Mouse (Mus musculus) NIH3T3 (cell line): ENCODE results near the gene Cdk2ap1.
"Not testable (repeated sequence)": the region's sequence is repeated elsewhere in the genome, so short reads cannot be mapped to it uniquely, and the experiment has no call there.

Source experiments
- DNase-seq: peaks from one replicate; pipeline ENCODE4 v3.0.0-alpha.2; 2012; ENCODE audit warnings: low read depth

Cdk2ap1 gene

GRCm38 (mm10) chr5:124362982-124363381, at the start of gene Cdk2ap1:
Gene Cdk2ap1, minus strand, starts transcription at chr5:124363082.
- not testable (repeated sequence) for DNase-seq

GRCm38 (mm10) chr5:124412163-124412562, 49.3 kb upstream of the Cdk2ap1 start:
- no peak for DNase-seq

GRCm38 (mm10) chr5:124410808-124411207, 47.9 kb upstream of the Cdk2ap1 start:
- peak; percentile 24 for DNase-seq

GRCm38 (mm10) chr5:124393726-124394125, 30.8 kb upstream of the Cdk2ap1 start:
- no peak for DNase-seq

GRCm38 (mm10) chr5:124392412-124392811, 29.5 kb upstream of the Cdk2ap1 start:
- no peak for DNase-seq

GRCm38 (mm10) chr5:124387932-124388331, 25.1 kb upstream of the Cdk2ap1 start:
- peak; percentile 47 for DNase-seq

- no peak for DNase-seq
Observed at GRCm38 (mm10) chr5:124380121-124380520, 17.2 kb upstream of the Cdk2ap1 start.

- DNase-seq = peak; percentile 60
Observed at GRCm38 (mm10) chr5:124377149-124377548, 14.3 kb upstream of the Cdk2ap1 start.

GRCm38 (mm10) chr5:124376401-124376800, 13.5 kb upstream of the Cdk2ap1 start:
- DNase-seq = peak; percentile 45

- no peak for DNase-seq
Observed at GRCm38 (mm10) chr5:124374298-124374697, 11.4 kb upstream of the Cdk2ap1 start.

GRCm38 (mm10) chr5:124366721-124367120, 3.8 kb upstream of the Cdk2ap1 start:
- DNase-seq = no peak

GRCm38 (mm10) chr5:124365754-124366153, 2.9 kb upstream of the Cdk2ap1 start:
- DNase-seq = no peak

GRCm38 (mm10) chr5:124364173-124364918, 1.5 kb upstream of the Cdk2ap1 start:
- no peak for DNase-seq

- DNase-seq = peak; percentile 42
Observed at GRCm38 (mm10) chr5:124359641-124360040, 3.2 kb downstream of the Cdk2ap1 start.

- DNase-seq = no peak
Observed at GRCm38 (mm10) chr5:124356695-124357094, 6.2 kb downstream of the Cdk2ap1 start.

GRCm38 (mm10) chr5:124355425-124355959, 7.4 kb downstream of the Cdk2ap1 start:
- no peak for DNase-seq

GRCm38 (mm10) chr5:124354574-124355424, 8.1 kb downstream of the Cdk2ap1 start:
- peak; percentile 58 for DNase-seq

GRCm38 (mm10) chr5:124353726-124354547, 8.9 kb downstream of the Cdk2ap1 start:
- DNase-seq = peak; percentile 86

GRCm38 (mm10) chr5:124353011-124353725, 9.7 kb downstream of the Cdk2ap1 start:
- peak; percentile 13 for DNase-seq

GRCm38 (mm10) chr5:124352141-124352920, 10.6 kb downstream of the Cdk2ap1 start:
- peak; percentile 92 for DNase-seq
